Mouse (Mus musculus) c-Kit-negative CD71-positive TER-119-positive erythroid progenitor cells, embryonic 14.5 days (primary cell): ENCODE measurements around the gene Edn2.

ENCODE experiments used
- DNase-seq: peaks from one replicate; pipeline ENCODE4 v3.0.0-alpha.2; 2013; ENCODE audit warnings: low read depth, low spot score

Gene Edn2

GRCm38 (mm10) chr4:120153736-120154135 lies 7.3 kb upstream of the Edn2 start:
- no peak for DNase-seq

GRCm38 (mm10) chr4:120158714-120159310 lies 2.2 kb upstream of the Edn2 start:
- no peak for DNase-seq

DNA sequence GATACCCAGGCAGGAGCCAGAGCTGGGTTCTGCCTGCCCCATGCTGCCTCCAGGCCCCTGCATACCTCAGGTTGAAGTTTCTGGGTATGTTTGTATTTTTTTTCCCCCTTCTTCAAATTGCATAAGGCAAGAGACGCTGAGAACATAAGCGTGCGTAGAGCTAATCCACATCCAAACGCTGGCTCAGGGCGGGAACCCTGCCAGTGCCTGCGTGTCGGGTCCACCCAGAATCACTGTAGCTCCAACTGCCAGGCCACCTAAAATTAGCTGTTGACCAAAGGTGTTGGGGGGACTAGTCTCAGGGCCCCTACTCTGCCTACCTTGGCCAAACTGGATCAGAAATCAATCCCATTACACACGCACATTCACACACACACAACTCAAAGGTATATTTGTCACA lies 1.6 kb downstream of the Edn2 start:
- DNase-seq, result no peak

- no peak for DNase-seq
These were observed 2.2 kb downstream of the Edn2 start for GRCm38 (mm10) chr4:120163242-120163641.

GRCm38 (mm10) chr4:120164316-120164715 lies 3.3 kb downstream of the Edn2 start:
- DNase-seq, result no peak

- no peak for DNase-seq
These were observed 6.8 kb downstream of the Edn2 start for GRCm38 (mm10) chr4:120167778-120168177.

- DNase-seq, result no peak
These were observed 7.3 kb downstream of the Edn2 start for GRCm38 (mm10) chr4:120168346-120168745.

GRCm38 (mm10) chr4:120170387-120170936 lies 9.5 kb downstream of the Edn2 start:
- no peak for DNase-seq

DNA sequence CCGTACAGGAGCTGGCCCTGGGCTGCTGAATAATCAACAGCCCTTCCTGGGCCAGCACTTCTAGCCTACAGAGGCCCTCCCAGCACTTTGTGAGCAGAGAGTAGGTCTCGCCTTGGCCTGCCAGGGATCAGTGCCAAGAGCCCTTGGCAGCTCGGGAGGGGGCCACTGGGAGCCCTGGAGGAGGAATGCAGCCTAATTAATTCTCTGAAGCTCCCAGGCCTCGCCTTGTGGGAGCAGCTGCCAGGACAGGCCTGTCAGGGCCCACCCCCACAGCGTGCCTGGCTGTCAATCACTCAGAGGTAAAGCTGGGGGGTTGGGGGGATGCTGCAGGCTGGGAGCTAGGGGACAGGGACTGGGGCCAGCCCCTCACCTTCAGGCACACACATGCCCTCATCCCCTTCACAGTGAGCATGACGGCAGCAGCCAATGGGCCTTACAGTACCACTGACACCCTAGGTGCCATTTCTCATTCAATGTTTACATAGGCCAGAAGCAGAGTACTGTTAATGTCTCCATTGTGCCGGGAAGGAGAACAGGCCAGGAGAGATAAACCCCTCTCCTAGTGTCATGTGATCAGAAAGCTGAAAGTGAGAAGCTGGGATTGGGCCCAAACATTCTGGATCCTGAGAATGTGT lies 11.2 kb downstream of the Edn2 start:
- DNase-seq, result no peak

DNA sequence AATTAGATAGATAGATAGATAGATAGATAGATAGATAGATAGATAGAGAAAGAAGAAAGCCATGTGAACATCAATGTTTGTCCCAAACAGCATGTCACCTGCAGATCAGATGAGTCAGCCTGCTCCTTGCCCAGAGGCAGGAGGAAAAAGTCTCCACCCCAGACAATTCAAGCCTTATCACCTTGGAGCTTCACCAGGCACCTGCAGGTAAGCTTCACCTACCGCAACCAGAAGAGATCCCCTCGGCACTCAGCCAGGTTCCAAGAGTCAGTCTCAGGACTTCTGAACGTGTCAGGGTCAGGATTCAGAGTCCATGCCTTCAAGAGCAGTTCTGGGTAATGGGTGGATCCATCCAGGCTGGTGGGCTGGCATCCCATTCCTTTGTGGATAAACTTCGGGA lies 18.1 kb downstream of the Edn2 start:
- DNase-seq, result no peak

GRCm38 (mm10) chr4:120180535-120180934 lies 19.5 kb downstream of the Edn2 start:
- no peak for DNase-seq

- DNase-seq, result no peak
These were observed 23.5 kb downstream of the Edn2 start for GRCm38 (mm10) chr4:120184374-120184991.

DNA sequence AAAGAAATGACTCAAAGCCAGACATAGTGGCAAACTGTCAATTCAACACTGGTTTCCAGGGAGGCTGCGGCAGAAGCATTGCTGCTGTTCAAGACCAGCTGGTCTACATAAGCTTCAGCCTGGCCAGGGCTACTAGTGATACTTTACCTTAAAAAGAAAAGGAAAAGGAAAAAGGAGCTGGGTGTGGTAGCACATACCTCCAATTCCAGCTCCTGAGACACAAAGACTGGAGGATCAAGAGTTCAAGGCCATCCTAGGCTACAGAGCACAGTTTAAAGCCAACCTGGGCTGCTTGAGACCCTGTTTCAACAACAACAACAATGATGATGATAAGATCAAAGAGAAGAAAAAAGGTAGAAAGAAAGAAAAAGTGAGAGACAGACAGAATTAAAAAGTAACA lies 25.4 kb downstream of the Edn2 start:
- DNase-seq, result no peak

DNA sequence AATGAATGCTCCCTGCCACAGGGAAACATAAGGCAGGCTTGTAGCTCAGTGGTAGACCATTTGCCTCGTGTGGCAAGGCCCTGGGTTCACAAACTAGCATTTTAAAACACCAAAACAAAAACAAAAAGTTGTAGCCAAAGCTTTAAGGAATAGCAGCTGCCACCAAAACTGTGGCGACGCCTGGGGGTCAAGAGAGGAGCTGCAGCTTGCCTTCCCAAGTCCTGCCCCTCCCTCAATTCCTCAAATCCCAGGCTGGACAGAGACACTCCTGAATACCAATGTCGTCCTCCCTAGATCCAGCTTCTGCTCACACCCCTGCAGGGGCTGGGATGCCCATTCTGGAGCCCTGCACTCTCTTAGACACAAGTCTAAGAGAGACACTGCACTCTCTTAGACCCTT lies 25.9 kb downstream of the Edn2 start:
- DNase-seq, result no peak

DNA sequence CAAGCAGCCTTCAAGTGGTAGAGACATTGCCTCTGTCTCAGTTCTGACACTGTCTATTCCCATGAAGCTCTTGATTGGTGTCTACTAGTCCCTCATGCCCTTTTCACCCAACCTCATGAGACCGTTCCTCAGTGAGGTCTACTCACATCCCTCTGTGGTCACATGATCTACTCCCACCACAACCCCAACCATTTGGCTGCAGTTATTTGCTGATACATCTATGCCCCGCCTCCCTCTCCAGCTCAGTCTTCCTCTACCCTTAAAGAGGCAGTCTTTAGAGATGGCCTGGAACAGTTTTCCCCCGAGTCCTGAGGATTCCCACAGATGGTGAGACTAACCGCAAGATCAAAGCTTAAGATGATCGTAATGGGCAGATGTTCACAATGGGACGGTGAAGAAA lies 27.2 kb downstream of the Edn2 start:
- no peak for DNase-seq

- no peak for DNase-seq
These were observed 27.7 kb downstream of the Edn2 start for GRCm38 (mm10) chr4:120188651-120189161.

DNA sequence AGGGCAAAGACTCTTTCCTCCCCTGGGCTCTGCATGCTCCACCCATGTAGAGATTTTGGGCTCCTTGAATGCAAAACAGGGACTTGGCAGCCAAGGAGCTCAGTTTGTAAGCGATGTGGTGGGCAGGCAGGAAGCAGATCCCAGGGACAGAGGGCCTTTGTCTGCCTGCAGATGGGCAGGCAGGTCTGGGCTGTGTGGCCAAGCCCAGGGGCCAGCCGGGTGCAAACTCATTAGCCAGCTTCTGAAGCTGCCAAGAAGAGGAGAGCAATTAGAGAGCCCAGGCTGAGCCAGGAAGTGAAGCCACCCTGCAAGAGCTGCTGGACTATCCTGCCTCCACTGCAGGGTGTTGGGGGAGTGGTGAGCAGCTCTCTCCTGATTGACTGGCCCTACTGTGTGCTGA lies 28.9 kb downstream of the Edn2 start:
- no peak for DNase-seq

- no peak for DNase-seq
These were observed 31.0 kb downstream of the Edn2 start for GRCm38 (mm10) chr4:120191987-120192386.

GRCm38 (mm10) chr4:120194026-120194425 lies 33.0 kb downstream of the Edn2 start:
- no peak for DNase-seq

- no peak for DNase-seq
These were observed 34.0 kb downstream of the Edn2 start for GRCm38 (mm10) chr4:120194965-120195364.

GRCm38 (mm10) chr4:120199184-120199885 lies 38.3 kb downstream of the Edn2 start:
- DNase-seq, result no peak
